Mouse (Mus musculus): Measurements from ENCODE around the gene Slc6a18. TPM values are rescaled to one million over a fixed set of nuclear protein-coding genes. Genes with fewer than 3 reads are reported as not detected.

Slc6a18 gene
- total RNA-seq (2014; fragmentation: Nextera tagmentation) = not detected in 2 replicates
- 0.05 and 0.06 TPM in 2 replicates for total RNA-seq (2017)
- not detected in 2 replicates for polyA plus RNA-seq (2012)

DNA sequence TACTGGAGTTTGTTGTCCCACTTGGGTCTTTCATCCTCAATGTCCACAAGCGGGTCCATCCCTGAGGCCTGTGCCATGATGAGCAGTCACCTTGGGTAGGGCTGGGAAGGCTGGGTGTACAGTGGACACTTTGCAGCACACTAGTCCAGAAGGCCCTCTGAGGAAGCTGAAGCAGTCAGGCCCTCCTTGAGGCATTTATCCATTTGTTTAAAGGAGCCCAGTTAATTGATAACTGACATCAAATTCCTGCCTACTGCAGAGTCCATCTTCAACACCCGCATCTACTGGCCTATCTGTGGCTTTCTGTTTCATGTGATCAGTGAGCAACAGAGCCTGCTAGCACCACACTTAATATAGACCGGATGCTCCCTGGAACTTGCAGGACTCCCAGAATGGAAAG lies at the start of gene Slc6a18:
Gene Slc6a18, minus strand, starts transcription at position 171 of the 400 bp plus-strand sequence.
- Histone ChIP-seq H3K4me1 (ENCODE audit: insufficient read depth, low read depth, low read length) (no peaks in the 10 kb centered on the region), H3K36me3 (replicated peaks) (no peaks in the 10 kb centered on the region), H3K9me3 (replicated peaks) (no peaks in the 10 kb centered on the region), H3K4me3 (ENCODE audit: low read depth, low read length) (no peak within 1 kb of the TSS), H3K27me3 (ENCODE audit: insufficient read depth, low read length) (peaks cover 11% of the 10 kb centered on the region)
- DNase-seq (ENCODE audit: low spot score) (no peak), ATAC-seq (ENCODE audit: extremely low read depth, insufficient number of reproducible peaks, low FRiP score, poor library complexity, severe bottlenecking) (no peak)
- TF ChIP-seq POLR2AphosphoS5 (IDR thresholded peaks at IDR 0.05; ENCODE audit: insufficient replicate concordance, low read depth, low read length) (no peak), TAL1 (conservative IDR thresholded peaks at IDR 0.05; ENCODE audit: low read depth, low read length) (no peak), GATA2 (IDR thresholded peaks at IDR 0.05; ENCODE audit: borderline replicate concordance, low read depth, low read length) (no peak), CTCF (IDR thresholded peaks at IDR 0.05; ENCODE audit: low read depth, low read length) (no peak), GATA1 (IDR thresholded peaks at IDR 0.05; ENCODE audit: borderline replicate concordance, low read length) (no peak)

DNA sequence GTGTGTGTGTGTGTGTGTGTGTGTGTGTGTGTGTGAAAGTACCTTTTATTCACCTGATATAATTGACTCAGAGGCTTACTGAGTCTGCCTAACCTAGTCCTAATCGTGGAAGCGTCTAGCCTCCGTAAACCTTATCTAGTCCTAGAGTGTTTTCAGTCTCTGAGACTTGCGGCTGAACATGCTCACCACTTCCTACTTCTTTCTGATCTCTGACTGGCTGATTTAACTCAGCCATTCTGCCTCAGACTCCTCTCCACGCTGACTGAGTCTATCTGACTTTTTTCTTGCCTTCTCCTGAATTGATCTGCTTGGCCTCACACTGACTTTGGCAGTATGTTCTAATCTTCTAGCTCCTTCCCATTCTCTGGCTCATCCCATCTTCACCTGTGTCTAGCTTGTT lies 47.5 kb upstream of the Slc6a18 start:
- ATAC-seq (ENCODE audit: extremely low read depth, insufficient number of reproducible peaks, low FRiP score, poor library complexity, severe bottlenecking) (no peak), DNase-seq (ENCODE audit: low spot score) (no peak)
- Histone ChIP-seq H3K36me3 (replicated peaks) (no peaks in the 10 kb centered on the region), H3K4me3 (ENCODE audit: low read depth, low read length) (no peak overlapping the region), H3K9me3 (replicated peaks) (no peaks in the 10 kb centered on the region), H3K4me1 (ENCODE audit: insufficient read depth, low read depth, low read length) (no peaks in the 10 kb centered on the region), H3K27me3 (ENCODE audit: insufficient read depth, low read length) (peaks cover 6% of the 10 kb centered on the region; the same call in 1 of the 2 replicates)
- TF ChIP-seq GATA1 (IDR thresholded peaks at IDR 0.05; ENCODE audit: borderline replicate concordance, low read length) = no peak
- TF ChIP-seq TAL1 (conservative IDR thresholded peaks at IDR 0.05; ENCODE audit: low read depth, low read length) = no peak
- no peak for TF ChIP-seq POLR2AphosphoS5 (IDR thresholded peaks at IDR 0.05; ENCODE audit: insufficient replicate concordance, low read depth, low read length)
- TF ChIP-seq CTCF (IDR thresholded peaks at IDR 0.05; ENCODE audit: low read depth, low read length) = no peak
- no peak for TF ChIP-seq GATA2 (IDR thresholded peaks at IDR 0.05; ENCODE audit: borderline replicate concordance, low read depth, low read length)

DNA sequence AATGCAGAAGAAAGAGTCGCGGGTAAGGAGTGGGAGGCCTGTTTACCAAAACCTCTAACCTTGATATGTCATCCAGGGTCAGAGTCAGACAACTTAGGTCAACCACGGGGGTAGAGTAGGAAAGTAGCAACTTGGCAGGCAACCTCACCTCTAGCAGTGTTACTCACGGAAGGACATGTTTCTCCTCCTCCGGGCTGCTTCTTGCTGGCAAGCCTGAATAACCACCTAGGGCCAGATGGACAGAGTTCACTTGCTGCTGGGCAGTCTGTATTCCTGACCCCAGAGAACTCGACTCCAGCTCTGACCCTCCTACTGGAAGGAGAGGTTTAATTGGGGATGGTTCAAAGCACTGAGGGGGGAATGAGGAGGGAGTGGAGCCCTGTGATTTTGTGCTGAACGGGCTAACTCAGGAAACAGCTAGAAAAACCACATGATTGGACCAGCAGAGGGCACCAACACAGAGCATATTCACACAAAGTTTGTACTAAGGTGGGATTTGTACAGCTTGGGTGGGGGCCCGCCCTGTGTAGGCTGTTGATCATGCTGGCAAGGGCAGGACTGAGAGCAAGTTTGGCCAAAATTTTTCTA lies 45.4 kb upstream of the Slc6a18 start:
- DNase-seq (ENCODE audit: low spot score) = no peak
- TF ChIP-seq CTCF (IDR thresholded peaks at IDR 0.05; ENCODE audit: low read depth, low read length) = no peak
- TF ChIP-seq GATA2 (IDR thresholded peaks at IDR 0.05; ENCODE audit: borderline replicate concordance, low read depth, low read length) = no peak
- TF ChIP-seq GATA1 (IDR thresholded peaks at IDR 0.05; ENCODE audit: borderline replicate concordance, low read length) = no peak
- no peak overlapping the region for H3K4me3 ChIP-seq (ENCODE audit: low read depth, low read length)
- no peaks in the 10 kb centered on the region for H3K36me3 ChIP-seq (replicated peaks)
- ATAC-seq (ENCODE audit: extremely low read depth, insufficient number of reproducible peaks, low FRiP score, poor library complexity, severe bottlenecking) = no peak
- H3K4me1 ChIP-seq (ENCODE audit: insufficient read depth, low read depth, low read length) = no peaks in the 10 kb centered on the region
- peaks cover 6% of the 10 kb centered on the region; the same call in 1 of the 2 replicates for H3K27me3 ChIP-seq (ENCODE audit: insufficient read depth, low read length)
- no peaks in the 10 kb centered on the region for H3K9me3 ChIP-seq (replicated peaks)

DNA sequence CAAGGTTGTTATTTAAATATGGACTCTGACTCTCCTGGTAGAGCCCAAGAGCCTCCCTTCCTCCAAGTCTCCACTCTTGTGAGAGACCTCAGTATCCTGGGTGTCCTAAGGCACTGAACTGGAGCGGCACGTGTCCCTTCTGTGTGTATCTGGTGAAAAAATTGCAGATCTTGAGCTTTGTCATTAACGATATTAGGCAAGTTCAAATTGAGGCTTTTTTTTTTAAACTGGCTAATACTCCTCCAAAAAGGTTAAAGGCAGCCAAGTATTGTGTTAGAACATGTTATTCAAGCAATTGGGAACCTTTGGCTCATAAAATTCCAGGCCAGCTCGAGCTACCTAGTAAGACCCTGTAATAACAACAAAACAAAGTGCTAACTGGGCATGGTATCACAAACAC lies 42.4 kb upstream of the Slc6a18 start:
- no peak for ATAC-seq (ENCODE audit: extremely low read depth, insufficient number of reproducible peaks, low FRiP score, poor library complexity, severe bottlenecking)
- H3K4me3 ChIP-seq (ENCODE audit: low read depth, low read length) = no peak overlapping the region
- H3K36me3 ChIP-seq (replicated peaks) = no peaks in the 10 kb centered on the region
- H3K27me3 ChIP-seq (ENCODE audit: insufficient read depth, low read length) = peaks cover 6% of the 10 kb centered on the region; the same call in 1 of the 2 replicates
- no peaks in the 10 kb centered on the region for H3K4me1 ChIP-seq (ENCODE audit: insufficient read depth, low read depth, low read length)
- DNase-seq (ENCODE audit: low spot score) = no peak
- H3K9me3 ChIP-seq (replicated peaks) = no peaks in the 10 kb centered on the region
- TF ChIP-seq CTCF (IDR thresholded peaks at IDR 0.05; ENCODE audit: low read depth, low read length) (no peak), POLR2AphosphoS5 (IDR thresholded peaks at IDR 0.05; ENCODE audit: insufficient replicate concordance, low read depth, low read length) (no peak), TAL1 (conservative IDR thresholded peaks at IDR 0.05; ENCODE audit: low read depth, low read length) (no peak), GATA2 (IDR thresholded peaks at IDR 0.05; ENCODE audit: borderline replicate concordance, low read depth, low read length) (no peak), GATA1 (IDR thresholded peaks at IDR 0.05; ENCODE audit: borderline replicate concordance, low read length) (no peak)

DNA sequence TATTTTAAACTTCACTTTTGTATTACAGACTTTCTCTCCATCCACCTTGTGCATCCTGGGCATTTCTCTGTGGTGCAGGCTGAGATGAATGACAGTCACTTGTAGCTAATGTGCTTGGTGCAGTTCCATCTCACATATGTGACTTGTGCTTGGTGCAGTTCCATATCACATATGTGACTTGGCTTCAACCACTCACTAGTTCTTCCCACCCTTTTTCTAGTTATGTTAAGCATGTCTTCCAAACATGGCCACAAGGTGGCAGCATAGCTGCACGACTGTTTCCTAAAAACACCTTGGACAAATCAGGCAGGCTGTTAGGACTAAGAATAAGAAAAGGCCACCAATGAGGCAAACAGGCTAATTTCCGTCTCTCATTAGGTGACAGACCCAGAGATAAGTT lies 40.4 kb upstream of the Slc6a18 start:
- H3K4me3 ChIP-seq (ENCODE audit: low read depth, low read length) = no peak overlapping the region
- H3K27me3 ChIP-seq (ENCODE audit: insufficient read depth, low read length) = no peaks in the 10 kb centered on the region; the same call in 1 of the 2 replicates
- TF ChIP-seq GATA1 (IDR thresholded peaks at IDR 0.05; ENCODE audit: borderline replicate concordance, low read length) (no peak), POLR2AphosphoS5 (IDR thresholded peaks at IDR 0.05; ENCODE audit: insufficient replicate concordance, low read depth, low read length) (no peak), CTCF (IDR thresholded peaks at IDR 0.05; ENCODE audit: low read depth, low read length) (peak; percentile 71), GATA2 (IDR thresholded peaks at IDR 0.05; ENCODE audit: borderline replicate concordance, low read depth, low read length) (no peak)
- peak; percentile 31 for DNase-seq (ENCODE audit: low spot score)
- H3K9me3 ChIP-seq (replicated peaks) = no peaks in the 10 kb centered on the region
- H3K36me3 ChIP-seq (replicated peaks) = no peaks in the 10 kb centered on the region
- H3K4me1 ChIP-seq (ENCODE audit: insufficient read depth, low read depth, low read length) = no peaks in the 10 kb centered on the region
- ATAC-seq (ENCODE audit: extremely low read depth, insufficient number of reproducible peaks, low FRiP score, poor library complexity, severe bottlenecking) = no peak

DNA sequence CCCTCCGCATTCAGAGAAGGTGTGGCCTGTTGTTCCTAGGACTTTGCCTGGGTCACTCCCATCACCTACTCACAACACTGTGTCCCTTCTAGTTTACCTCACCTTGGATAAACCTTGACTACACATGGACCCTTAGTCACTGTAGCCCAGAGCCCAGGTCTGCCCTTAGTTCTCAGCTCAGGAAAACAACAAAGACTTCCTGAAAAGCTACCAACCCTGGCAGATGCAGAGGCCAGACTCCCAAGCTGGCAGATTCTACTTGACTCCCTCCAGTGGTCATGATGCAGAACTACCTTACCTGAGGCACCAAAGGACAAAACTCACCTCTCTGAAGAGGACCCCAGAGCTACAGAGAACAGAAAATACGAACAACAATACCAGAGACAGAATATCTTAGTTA lies 36.2 kb upstream of the Slc6a18 start:
- no peaks in the 10 kb centered on the region for H3K36me3 ChIP-seq (replicated peaks)
- DNase-seq (ENCODE audit: low spot score) (no peak), ATAC-seq (ENCODE audit: extremely low read depth, insufficient number of reproducible peaks, low FRiP score, poor library complexity, severe bottlenecking) (no peak)
- no peaks in the 10 kb centered on the region for H3K9me3 ChIP-seq (replicated peaks)
- no peaks in the 10 kb centered on the region for H3K4me1 ChIP-seq (ENCODE audit: insufficient read depth, low read depth, low read length)
- no peak for TF ChIP-seq TAL1 (conservative IDR thresholded peaks at IDR 0.05; ENCODE audit: low read depth, low read length)
- TF ChIP-seq GATA2 (IDR thresholded peaks at IDR 0.05; ENCODE audit: borderline replicate concordance, low read depth, low read length) = no peak
- TF ChIP-seq CTCF (IDR thresholded peaks at IDR 0.05; ENCODE audit: low read depth, low read length) = no peak
- no peak for TF ChIP-seq GATA1 (IDR thresholded peaks at IDR 0.05; ENCODE audit: borderline replicate concordance, low read length)
- no peak for TF ChIP-seq POLR2AphosphoS5 (IDR thresholded peaks at IDR 0.05; ENCODE audit: insufficient replicate concordance, low read depth, low read length)
- no peak overlapping the region for H3K4me3 ChIP-seq (ENCODE audit: low read depth, low read length)
- peaks cover 4% of the 10 kb centered on the region; the same call in 1 of the 2 replicates for H3K27me3 ChIP-seq (ENCODE audit: insufficient read depth, low read length)

Measured in G1E (cell line).